Mouse (Mus musculus) intestine, embryonic 16.5 days (tissue): Measurements from ENCODE around the gene Ldb3. TPM values are rescaled to one million over a fixed set of nuclear protein-coding genes. Genes with fewer than 3 reads are reported as not detected.

Experiments used
- ATAC-seq: fragments of 200-750 bp; cut with Nextera tagmentation; 2 replicates; pipeline ENCODE4 v1.8.0; 2017; ENCODE audit warnings: moderate TSS enrichment, moderate library complexity
- H3K27ac ChIP-seq: fragments of 300-500 bp; sonication (generic); 2 replicates; pipeline ENCODE4 v1.5.1; 2014; ENCODE audit warnings: mild to moderate bottlenecking, low read length
- H3K27me3 ChIP-seq: fragments of 300-500 bp; sonication (generic); replicated peaks from 2 replicates; pipeline ENCODE4 v1.6.1; 2014; ENCODE audit warnings: low read length, control low read depth, mixed read lengths; ENCODE audit not compliant: control insufficient read depth, insufficient read depth
- H3K36me3 ChIP-seq: fragments of 300-500 bp; sonication (generic); 2 replicates; pipeline ENCODE4 v1.6.1; 2014; ENCODE audit warnings: low read length, control low read depth; ENCODE audit not compliant: control insufficient read depth, insufficient read depth
- H3K4me1 ChIP-seq: fragments of 300-500 bp; sonication (generic); 2 replicates; pipeline ENCODE4 v1.6.1; 2014; ENCODE audit warnings: low read length, control low read depth, mixed read lengths; ENCODE audit not compliant: control insufficient read depth, insufficient read depth
- H3K4me2 ChIP-seq: fragments of 300-500 bp; sonication (generic); 2 replicates; pipeline ENCODE4 v1.6.1; 2014; ENCODE audit warnings: low read depth, low read length, control low read depth
- H3K4me3 ChIP-seq: fragments of 300-500 bp; sonication (generic); 2 replicates; pipeline ENCODE4 v1.5.1; 2014; ENCODE audit warnings: mild to moderate bottlenecking, low read length
- H3K9ac ChIP-seq: fragments of 300-500 bp; sonication (generic); 2 replicates; pipeline ENCODE4 v1.6.1; 2014; ENCODE audit warnings: low read depth, low read length
- H3K9me3 ChIP-seq: fragments of 300-500 bp; sonication (generic); 2 replicates; pipeline ENCODE4 v1.6.1; 2016; ENCODE audit warnings: low read length, control low read depth; ENCODE audit not compliant: control insufficient read depth
- WGBS: fragments of 180-500 bp; shearing (Covaris S2); extraction: QIAGEN DNeasy Blood & Tissue Kit; methylation state at CpG from one replicate; pipeline ENCODE4 v1.1.7; 2014; 5-methylcytosine and 5-hydroxymethylcytosine counted together
- polyA plus RNA-seq: library from polyadenylated mRNA; unstranded; fragments of >200 nt; fragmentation: Nextera tagmentation; extraction: Ambion mirVana; gene quantifications from 2 replicates; pipeline ENCODE4 v1.2.1, GENCODE M21; 2015

Ldb3 gene
- 12.8 and 15.7 TPM in 2 replicates for polyA plus RNA-seq

GRCm38 (mm10) chr14:34588498-34588897, at the start of gene Ldb3:
Gene Ldb3 (minus strand): TSS chr14:34588682.
- 51% methylated on average over 8 of the region's 8 CpGs for WGBS
- Histone ChIP-seq H3K36me3 (no peaks in the 10 kb centered on the region), H3K4me2 (peak within 1 kb of the TSS; percentile 48), H3K4me3 (peak within 1 kb of the TSS; percentile 24), H3K27me3 (no peaks in the 10 kb centered on the region), H3K27ac (peak within 1 kb of the TSS; percentile 88), H3K4me1 (peaks cover 15% of the 10 kb centered on the region), H3K9ac (peak within 1 kb of the TSS; percentile 56), H3K9me3 (no peaks in the 10 kb centered on the region)
- peak; percentile 65 for ATAC-seq

- H3K4me3 ChIP-seq = no peak overlapping the region
Measured at GRCm38 (mm10) chr14:34635721-34636120, 47.2 kb upstream of the Ldb3 start.

GRCm38 (mm10) chr14:34635192-34635591, 46.7 kb upstream of the Ldb3 start:
- no peak for ATAC-seq
- no peak overlapping the region for H3K4me3 ChIP-seq
- no peaks in the 10 kb centered on the region for H3K36me3 ChIP-seq
- no peaks in the 10 kb centered on the region for H3K27me3 ChIP-seq
- WGBS = 34% methylated on average over 7 of the region's 7 CpGs
- H3K9ac ChIP-seq = no peak overlapping the region
- no peaks in the 10 kb centered on the region for H3K9me3 ChIP-seq
- no peaks in the 10 kb centered on the region for H3K4me1 ChIP-seq
- H3K27ac ChIP-seq = no peak overlapping the region
- no peak overlapping the region for H3K4me2 ChIP-seq

More at GRCm38 (mm10) chr14:34635721-34636120, 47.2 kb upstream of the Ldb3 start:
- WGBS = 77% methylated on average over 6 of the region's 6 CpGs
- Histone ChIP-seq H3K27ac (no peak overlapping the region), H3K4me2 (no peak overlapping the region), H3K27me3 (no peaks in the 10 kb centered on the region), H3K9me3 (no peaks in the 10 kb centered on the region), H3K9ac (no peak overlapping the region), H3K4me1 (no peaks in the 10 kb centered on the region), H3K36me3 (no peaks in the 10 kb centered on the region)
- no peak for ATAC-seq

- no peak overlapping the region for H3K4me2 ChIP-seq
- H3K4me1 ChIP-seq = no peaks in the 10 kb centered on the region
- WGBS = 64% methylated on average over 10 of the region's 10 CpGs
- H3K27ac ChIP-seq = no peak overlapping the region
- no peak overlapping the region for H3K4me3 ChIP-seq
- no peak for ATAC-seq
- H3K27me3 ChIP-seq = no peaks in the 10 kb centered on the region
- no peak overlapping the region for H3K9ac ChIP-seq
- no peaks in the 10 kb centered on the region for H3K36me3 ChIP-seq
- no peaks in the 10 kb centered on the region for H3K9me3 ChIP-seq
Measured at GRCm38 (mm10) chr14:34632722-34633448, 44.4 kb upstream of the Ldb3 start.

GRCm38 (mm10) chr14:34626824-34627223, 38.3 kb upstream of the Ldb3 start:
- 81% methylated on average over 7 of the region's 7 CpGs for WGBS
- H3K36me3 ChIP-seq = no peaks in the 10 kb centered on the region
- H3K27me3 ChIP-seq = no peaks in the 10 kb centered on the region
- H3K4me2 ChIP-seq = no peak overlapping the region
- H3K27ac ChIP-seq = no peak overlapping the region
- H3K4me1 ChIP-seq = no peaks in the 10 kb centered on the region
- H3K9ac ChIP-seq = no peak overlapping the region
- peak; percentile 38; the same call in 1 of the 2 replicates for ATAC-seq
- no peaks in the 10 kb centered on the region for H3K9me3 ChIP-seq
- no peak overlapping the region for H3K4me3 ChIP-seq

GRCm38 (mm10) chr14:34623531-34624210, 35.2 kb upstream of the Ldb3 start:
- Histone ChIP-seq H3K36me3 (no peaks in the 10 kb centered on the region), H3K9ac (no peak overlapping the region), H3K4me3 (no peak overlapping the region), H3K27ac (no peak overlapping the region), H3K27me3 (no peaks in the 10 kb centered on the region), H3K9me3 (no peaks in the 10 kb centered on the region), H3K4me1 (no peaks in the 10 kb centered on the region), H3K4me2 (no peak overlapping the region)
- ATAC-seq = no peak
- WGBS = 57% methylated on average over 16 of the region's 16 CpGs

- no peak overlapping the region for H3K4me2 ChIP-seq
Measured at GRCm38 (mm10) chr14:34623074-34623473, 34.6 kb upstream of the Ldb3 start.

GRCm38 (mm10) chr14:34620611-34621376, 32.3 kb upstream of the Ldb3 start:
- no peak overlapping the region for H3K9ac ChIP-seq
- H3K4me1 ChIP-seq = no peaks in the 10 kb centered on the region
- no peak for ATAC-seq
- 44% methylated on average over 10 of the region's 10 CpGs for WGBS
- no peak overlapping the region for H3K4me2 ChIP-seq
- H3K4me3 ChIP-seq = no peak overlapping the region
- H3K9me3 ChIP-seq = no peaks in the 10 kb centered on the region
- H3K27me3 ChIP-seq = no peaks in the 10 kb centered on the region
- no peaks in the 10 kb centered on the region for H3K36me3 ChIP-seq
- no peak overlapping the region for H3K27ac ChIP-seq

More at GRCm38 (mm10) chr14:34623074-34623473, 34.6 kb upstream of the Ldb3 start:
- H3K4me3 ChIP-seq = no peak overlapping the region
- WGBS = 83% methylated on average over 5 of the region's 5 CpGs
- ATAC-seq = no peak
- no peak overlapping the region for H3K9ac ChIP-seq
- H3K36me3 ChIP-seq = no peaks in the 10 kb centered on the region
- H3K4me1 ChIP-seq = no peaks in the 10 kb centered on the region
- H3K27ac ChIP-seq = no peak overlapping the region
- no peaks in the 10 kb centered on the region for H3K9me3 ChIP-seq
- H3K27me3 ChIP-seq = no peaks in the 10 kb centered on the region

- H3K4me3 ChIP-seq = no peak overlapping the region
- H3K36me3 ChIP-seq = no peaks in the 10 kb centered on the region
- H3K4me1 ChIP-seq = no peaks in the 10 kb centered on the region; the same call in 1 of the 2 replicates
- H3K27ac ChIP-seq = peak overlapping the region; percentile 70
- H3K27me3 ChIP-seq = no peaks in the 10 kb centered on the region; the same call in 1 of the 2 replicates
- ATAC-seq = peak; percentile 94
- no peak overlapping the region for H3K9ac ChIP-seq
- H3K9me3 ChIP-seq = no peaks in the 10 kb centered on the region
- 34% methylated on average over 9 of the region's 9 CpGs for WGBS
- H3K4me2 ChIP-seq = 0 out of 2 replicates have a peak overlapping the region, but pooled peaks have one; percentile 6
Measured at GRCm38 (mm10) chr14:34618808-34619207, 30.3 kb upstream of the Ldb3 start.
